Mouse (Mus musculus) hindbrain, postnatal 0 days (tissue): ENCODE measurements around the gene Bclaf3. TPM values are rescaled to one million over a fixed set of nuclear protein-coding genes. Genes with fewer than 3 reads are reported as not detected.
"Not testable (repeated sequence)": the region's sequence is repeated elsewhere in the genome, so short reads cannot be mapped to it uniquely, and the experiment has no call there.

Experiments used
- ATAC-seq: fragments of 200-750 bp; cut with Nextera tagmentation; 2 replicates; pipeline ENCODE4 v1.8.0; 2017; ENCODE audit warnings: mild to moderate bottlenecking, moderate TSS enrichment, moderate library complexity
- DNase-seq: peaks from one replicate; pipeline ENCODE4 v3.0.0-alpha.2; 2015; ENCODE audit warnings: low spot score
- H3K27ac ChIP-seq: fragments of 300-500 bp; sonication (generic); 2 replicates; pipeline ENCODE4 v1.5.1; 2014; ENCODE audit warnings: mild to moderate bottlenecking
- H3K27me3 ChIP-seq: fragments of 300-500 bp; sonication (generic); 2 replicates; pipeline ENCODE4 v1.6.1; 2014; ENCODE audit warnings: low read length, mixed read lengths; ENCODE audit not compliant: insufficient read depth
- H3K36me3 ChIP-seq: fragments of 300-500 bp; sonication (generic); 2 replicates; pipeline ENCODE4 v1.6.1; 2014; ENCODE audit warnings: low read length, mixed read lengths; ENCODE audit not compliant: insufficient read depth
- H3K4me1 ChIP-seq: fragments of 300-500 bp; sonication (generic); 2 replicates; pipeline ENCODE4 v1.6.1; 2014; ENCODE audit warnings: antibody characterized with exemption, low read length, mixed read lengths; ENCODE audit not compliant: insufficient read depth
- H3K4me2 ChIP-seq: fragments of 300-500 bp; sonication (generic); 2 replicates; pipeline ENCODE4 v1.6.1; 2014; ENCODE audit warnings: low read depth, mild to moderate bottlenecking, low read length, moderate library complexity, mixed read lengths
- H3K4me3 ChIP-seq: fragments of 300-500 bp; sonication (generic); 2 replicates; pipeline ENCODE4 v1.5.1; 2014; ENCODE audit warnings: low read length
- H3K9ac ChIP-seq: fragments of 300-500 bp; sonication (generic); replicated peaks from 2 replicates; pipeline ENCODE4 v1.6.1; 2014; ENCODE audit warnings: mild to moderate bottlenecking, low read length, moderate library complexity, mixed read lengths
- H3K9me3 ChIP-seq: fragments of 300-500 bp; sonication (generic); 2 replicates; pipeline ENCODE4 v1.6.1; 2016; ENCODE audit warnings: low read length, mixed read lengths
- CTCF ChIP-seq: IDR thresholded peaks from 2 replicates; pipeline ENCODE4 v1.5.1; 2016; ENCODE audit warnings: antibody characterized with exemption, control low read depth, low read depth
- WGBS: fragments of 180-500 bp; shearing (Covaris S2); extraction: QIAGEN DNeasy Blood & Tissue Kit; methylation state at CpG from one replicate; pipeline ENCODE4 v1.1.7; 2014; 5-methylcytosine and 5-hydroxymethylcytosine counted together
- polyA plus RNA-seq: library from polyadenylated mRNA; unstranded; fragments of >200 nt; fragmentation: Nextera tagmentation; extraction: Ambion mirVana; gene quantifications from 2 replicates; pipeline ENCODE4 v1.2.1, GENCODE M21; 2015
- total RNA-seq: library from RNA; depleted of rRNA; stranded (reverse); fragments of >200 nt; gene quantifications from 2 replicates; pipeline ENCODE4 v1.2.3, GENCODE M21; 2014

Bclaf3 gene
- total and polyA plus RNA-seq, 2 experiments from 2014 or later, result 4.8 to 18.5 TPM

DNA sequence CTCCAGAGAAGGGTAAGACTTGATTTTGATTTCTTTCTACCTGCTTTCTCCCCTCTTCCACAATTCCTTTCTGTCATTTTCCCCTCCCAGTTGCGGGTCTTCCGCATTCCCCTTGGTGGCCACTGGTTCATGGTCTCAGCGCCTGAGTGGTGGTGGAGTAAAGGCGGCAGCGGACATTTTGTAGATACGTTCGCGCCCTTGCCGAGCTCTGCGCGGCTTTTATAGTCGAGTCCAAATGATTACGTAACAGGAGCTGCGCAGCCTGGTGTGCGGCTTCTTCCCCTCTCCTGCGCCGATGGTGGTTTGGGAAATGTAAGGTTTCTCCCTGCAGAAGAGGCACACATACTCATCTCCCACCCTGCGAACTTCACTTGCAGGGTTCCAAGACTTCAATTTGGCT, 15.4 kb downstream of the Bclaf3 start:
- no peak overlapping the region for H3K4me2 ChIP-seq
- H3K4me3 ChIP-seq, result no peak overlapping the region
- no peaks in the 10 kb centered on the region for H3K27me3 ChIP-seq
- DNase-seq (no peak), ATAC-seq (no peak)
- no peak overlapping the region for H3K27ac ChIP-seq
- no peaks in the 10 kb centered on the region for H3K36me3 ChIP-seq
- no peak overlapping the region for H3K9ac ChIP-seq
- TF ChIP-seq CTCF, result no peak
- H3K4me1 ChIP-seq, result no peaks in the 10 kb centered on the region
- 81% methylated on average over 18 of the region's 18 CpGs for WGBS
- no peaks in the 10 kb centered on the region for H3K9me3 ChIP-seq

DNA sequence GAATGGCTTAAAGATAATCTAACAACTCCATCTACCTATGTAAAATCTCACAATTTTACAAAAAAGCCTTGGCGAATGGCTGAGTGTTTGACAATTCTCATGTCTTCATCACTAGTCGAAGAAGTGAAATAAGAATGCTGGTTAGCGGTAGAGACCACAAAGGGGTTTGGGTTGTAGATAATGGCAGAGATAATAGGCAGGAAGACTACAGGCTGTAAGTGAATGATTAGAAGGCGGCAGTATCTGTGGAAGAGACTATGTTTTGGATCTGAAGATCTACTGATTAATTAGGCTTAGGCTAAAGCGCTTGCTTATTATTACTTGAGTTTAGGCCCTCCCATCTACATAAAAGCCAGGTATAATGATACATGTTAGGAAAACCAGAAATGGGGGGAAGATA, 20.6 kb downstream of the Bclaf3 start:
- TF ChIP-seq CTCF, result no peak
- no peak for ATAC-seq
- WGBS, result 89% methylated on average over 5 of the region's 5 CpGs
- H3K36me3 ChIP-seq, result no peaks in the 10 kb centered on the region
- no peak for DNase-seq
- no peak overlapping the region for H3K4me2 ChIP-seq
- no peaks in the 10 kb centered on the region for H3K9me3 ChIP-seq
- no peak overlapping the region for H3K27ac ChIP-seq
- no peaks in the 10 kb centered on the region for H3K4me1 ChIP-seq
- H3K9ac ChIP-seq, result no peak overlapping the region
- no peak overlapping the region for H3K4me3 ChIP-seq
- no peaks in the 10 kb centered on the region for H3K27me3 ChIP-seq

- not testable (repeated sequence) for H3K4me3 ChIP-seq, H3K27me3 ChIP-seq, H3K4me2 ChIP-seq, H3K27ac ChIP-seq, DNase-seq, H3K9ac ChIP-seq, H3K36me3 ChIP-seq, H3K4me1 ChIP-seq, H3K9me3 ChIP-seq
- WGBS, result 52% methylated on average over 7 of the region's 7 CpGs
- 0 out of 2 replicates have a peak, but pooled peaks have one; percentile 35 for ATAC-seq
Measured at GRCm38 (mm10) chrX:159584738-159585137, 58.2 kb downstream of the Bclaf3 start.

DNA sequence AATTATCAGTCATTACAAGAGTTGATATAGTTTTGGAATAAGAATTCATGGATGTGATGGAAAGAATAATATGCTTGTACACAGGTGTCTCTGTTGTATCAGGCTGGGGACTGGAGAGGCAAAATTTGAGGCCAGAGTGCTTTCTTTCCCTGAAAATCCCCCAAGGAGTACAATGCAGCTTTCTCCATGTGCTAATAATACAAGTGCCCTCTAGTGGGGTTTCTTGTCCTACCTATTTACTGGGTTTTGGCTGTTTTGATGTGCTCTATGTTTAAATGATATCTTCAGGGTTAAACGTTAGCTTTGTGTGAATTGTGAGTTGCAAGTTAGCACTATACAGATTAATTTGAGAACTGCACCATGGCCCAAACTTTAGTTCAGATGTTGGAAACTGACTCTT, 65.1 kb downstream of the Bclaf3 start:
- 67% methylated on average over 1 of the region's 1 CpGs for WGBS

GRCm38 (mm10) chrX:159597502-159597901, 71.0 kb downstream of the Bclaf3 start:
- Histone ChIP-seq H3K4me1 (no peaks in the 10 kb centered on the region), H3K36me3 (no peaks in the 10 kb centered on the region), H3K9me3 (no peaks in the 10 kb centered on the region), H3K9ac (no peak overlapping the region), H3K4me2 (no peak overlapping the region), H3K27ac (no peak overlapping the region), H3K4me3 (no peak overlapping the region), H3K27me3 (no peaks in the 10 kb centered on the region)
- no peak for ATAC-seq
- WGBS, result 82% methylated on average over 1 of the region's 1 CpGs
- no peak for TF ChIP-seq CTCF
- DNase-seq, result no peak

More for the DNA sequence above, 65.1 kb downstream of the Bclaf3 start:
- Histone ChIP-seq H3K4me1 (no peaks in the 10 kb centered on the region), H3K4me2 (no peak overlapping the region), H3K4me3 (no peak overlapping the region), H3K27me3 (no peaks in the 10 kb centered on the region), H3K9me3 (no peaks in the 10 kb centered on the region), H3K9ac (no peak overlapping the region), H3K36me3 (no peaks in the 10 kb centered on the region), H3K27ac (no peak overlapping the region)
- ATAC-seq (no peak), DNase-seq (peak; percentile 1)
- 0 out of 2 replicates have a peak, but pooled peaks have one; percentile 4 for TF ChIP-seq CTCF

DNA sequence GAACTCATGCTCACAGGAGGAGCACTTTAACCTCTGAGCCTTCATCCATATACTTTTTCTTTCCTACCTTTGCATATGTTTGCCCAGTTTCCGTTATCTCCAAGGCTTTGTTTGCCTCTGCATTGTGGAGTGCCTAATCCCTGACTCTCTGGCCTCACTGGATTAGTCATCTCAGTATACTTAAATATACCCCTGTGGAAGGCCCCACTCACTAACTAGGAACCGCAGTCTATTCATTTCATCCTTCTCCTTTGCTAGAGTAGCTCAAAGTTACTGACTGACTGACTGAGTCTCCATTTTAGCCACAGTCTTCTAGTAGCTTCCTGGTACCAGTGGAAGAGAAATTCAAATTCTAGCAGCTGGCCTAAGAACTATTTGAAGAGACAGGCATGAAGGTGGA, 78.3 kb downstream of the Bclaf3 start:
- H3K27me3 ChIP-seq, result no peaks in the 10 kb centered on the region

DNA sequence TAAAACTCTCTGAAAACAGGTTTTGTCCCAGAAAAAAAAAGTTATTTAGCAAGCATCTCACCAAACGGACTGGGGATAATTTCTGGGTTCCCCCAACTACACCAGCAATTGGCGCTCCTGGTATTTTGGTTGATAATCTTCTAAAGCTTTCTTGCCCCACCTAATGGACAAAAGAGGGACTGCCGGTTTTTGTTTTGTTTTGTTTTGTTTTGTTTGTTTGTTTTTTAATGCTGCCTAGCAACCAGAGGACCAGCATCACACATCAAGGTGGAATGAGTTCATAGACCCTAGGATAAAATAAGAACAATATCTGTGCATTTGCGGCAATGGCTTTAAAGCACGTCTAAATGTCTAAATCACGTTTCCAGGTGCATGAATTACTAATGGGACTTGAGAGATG, 80.4 kb downstream of the Bclaf3 start:
- Histone ChIP-seq H3K9me3 (no peaks in the 10 kb centered on the region), H3K27ac (no peak overlapping the region), H3K36me3 (no peaks in the 10 kb centered on the region), H3K4me3 (no peak overlapping the region), H3K4me1 (no peaks in the 10 kb centered on the region), H3K4me2 (no peak overlapping the region), H3K27me3 (no peaks in the 10 kb centered on the region), H3K9ac (no peak overlapping the region)
- DNase-seq (peak; percentile 52), ATAC-seq (no peak)
- WGBS, result 51% methylated on average over 6 of the region's 6 CpGs
- TF ChIP-seq CTCF, result peak; percentile 56

More for the DNA sequence above, 78.3 kb downstream of the Bclaf3 start:
- H3K36me3 ChIP-seq, result no peaks in the 10 kb centered on the region
- WGBS, result 79% methylated on average over 2 of the region's 2 CpGs
- H3K9ac ChIP-seq, result no peak overlapping the region
- H3K4me3 ChIP-seq, result no peak overlapping the region
- no peak for TF ChIP-seq CTCF
- no peak overlapping the region for H3K4me2 ChIP-seq
- H3K4me1 ChIP-seq, result no peaks in the 10 kb centered on the region
- DNase-seq (no peak), ATAC-seq (no peak)
- no peak overlapping the region for H3K27ac ChIP-seq
- no peaks in the 10 kb centered on the region for H3K9me3 ChIP-seq
